Mouse (Mus musculus): Measurements from ENCODE around the gene Ppp1r32. TPM values are rescaled to one million over a fixed set of nuclear protein-coding genes. Genes with fewer than 3 reads are reported as not detected.
A peak's percentile ranks its signal among the peaks of the same experiment; 100 is the strongest.

Ppp1r32 gene
- polyA plus RNA-seq, 1 experiment: 398 TPM

DNA sequence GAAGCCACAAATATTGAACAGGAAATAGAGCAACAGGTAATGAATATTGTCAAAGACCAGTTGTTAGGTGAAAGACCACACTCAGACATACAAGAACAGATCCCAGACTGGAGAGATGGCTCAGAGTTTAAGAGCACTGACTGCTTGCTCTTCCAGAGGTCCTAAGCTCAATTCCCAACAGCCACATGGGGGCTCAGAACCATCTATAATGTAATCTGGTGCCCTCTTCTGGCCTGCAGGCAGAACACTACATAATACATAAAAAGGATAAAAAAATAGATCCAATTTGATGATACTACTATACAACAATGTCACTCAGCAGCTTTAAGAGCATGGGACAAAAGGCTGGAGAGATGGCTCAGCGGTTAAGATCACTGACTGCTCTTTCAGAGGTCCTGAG is 37.6 kb upstream of the Ppp1r32 start:
- Histone ChIP-seq H3K4me3 (ENCODE audit: control insufficient read depth, low read depth, low read length) (no peak overlapping the region; the same call in 1 of the 2 replicates), H3K27me3 (ENCODE audit: control insufficient read depth, insufficient read depth, low read length) (no peaks in the 10 kb centered on the region), H3K27ac (ENCODE audit: control insufficient read depth, insufficient read depth, low read depth, low read length) (no peak overlapping the region), H3K36me3 (ENCODE audit: control insufficient read depth, insufficient read depth, low read length) (peaks cover 3% of the 10 kb centered on the region; the same call in 1 of the 2 replicates), H3K4me1 (ENCODE audit: control insufficient read depth, insufficient read depth, low read length) (no peaks in the 10 kb centered on the region; the same call in 1 of the 2 replicates)
- TF ChIP-seq CTCF (IDR thresholded peaks at IDR 0.05; ENCODE audit: control insufficient read depth, insufficient read depth, insufficient replicate concordance, low read depth, low read length): no peak
- no peak for TF ChIP-seq POLR2A (IDR thresholded peaks at IDR 0.05; ENCODE audit: control insufficient read depth, low read depth, low read length)

DNA sequence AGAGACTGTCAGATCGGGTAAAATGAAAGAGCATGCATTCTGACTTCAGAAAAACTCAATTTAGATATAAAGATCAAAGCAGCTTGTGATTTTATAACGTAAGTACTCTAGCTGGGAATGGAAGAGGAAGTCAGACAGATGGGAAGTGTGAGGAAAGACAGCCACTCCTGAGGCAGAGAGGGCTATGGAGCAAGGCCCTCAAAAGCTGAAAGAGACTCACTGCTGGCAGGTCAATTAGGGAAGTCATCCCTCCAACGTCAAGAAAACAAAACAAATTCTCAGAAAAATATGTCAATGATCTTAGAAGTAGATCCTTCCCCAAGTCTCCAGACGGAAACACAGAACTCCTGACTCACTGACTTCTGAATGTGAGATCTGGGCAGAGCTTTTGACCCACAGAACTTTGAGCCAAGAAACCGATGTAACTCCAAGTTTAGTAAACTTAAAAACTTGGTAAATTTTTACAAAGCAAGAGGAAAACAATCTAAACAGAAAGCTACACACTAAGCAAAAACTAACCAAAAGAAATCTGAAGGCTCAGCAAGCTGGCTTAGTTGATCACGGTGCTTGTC is 28.1 kb upstream of the Ppp1r32 start:
- Histone ChIP-seq H3K4me1 (ENCODE audit: control insufficient read depth, insufficient read depth, low read length) (no peaks in the 10 kb centered on the region), H3K27me3 (ENCODE audit: control insufficient read depth, insufficient read depth, low read length) (no peaks in the 10 kb centered on the region), H3K4me3 (ENCODE audit: control insufficient read depth, low read depth, low read length) (no peak overlapping the region), H3K36me3 (ENCODE audit: control insufficient read depth, insufficient read depth, low read length) (peaks cover 1% of the 10 kb centered on the region; the same call in 1 of the 2 replicates), H3K27ac (ENCODE audit: control insufficient read depth, insufficient read depth, low read depth, low read length) (no peak overlapping the region)
- TF ChIP-seq CTCF (IDR thresholded peaks at IDR 0.05; ENCODE audit: control insufficient read depth, insufficient read depth, insufficient replicate concordance, low read depth, low read length): no peak
- no peak for TF ChIP-seq POLR2A (IDR thresholded peaks at IDR 0.05; ENCODE audit: control insufficient read depth, low read depth, low read length)

DNA sequence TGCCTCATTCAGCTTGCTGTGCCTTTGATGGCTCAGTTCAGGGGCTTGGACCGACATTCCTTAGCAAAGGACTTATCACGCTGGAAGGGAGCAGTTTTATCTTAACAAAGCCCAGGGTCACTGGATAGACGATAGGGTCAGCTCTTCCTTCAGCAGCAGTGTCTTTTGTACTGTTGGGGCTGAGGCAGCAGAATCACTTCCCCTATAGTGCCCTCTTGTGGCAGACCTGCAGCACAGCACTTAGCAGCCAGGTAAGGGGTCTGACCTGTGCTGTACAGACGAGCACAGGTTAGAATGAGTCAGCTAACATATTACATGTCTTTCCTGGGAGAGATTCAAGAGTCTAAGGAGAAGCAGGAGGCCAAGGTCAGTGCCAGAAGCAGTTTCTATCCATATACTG is 19.8 kb upstream of the Ppp1r32 start:
- H3K36me3 ChIP-seq (ENCODE audit: control insufficient read depth, insufficient read depth, low read length): peaks cover 2% of the 10 kb centered on the region; the same call in 1 of the 2 replicates
- H3K27ac ChIP-seq (ENCODE audit: control insufficient read depth, insufficient read depth, low read depth, low read length): no peak overlapping the region
- no peak overlapping the region for H3K4me3 ChIP-seq (ENCODE audit: control insufficient read depth, low read depth, low read length)
- TF ChIP-seq CTCF (IDR thresholded peaks at IDR 0.05; ENCODE audit: control insufficient read depth, insufficient read depth, insufficient replicate concordance, low read depth, low read length) (peak; percentile 92; the same call in 1 of the 2 replicates), POLR2A (IDR thresholded peaks at IDR 0.05; ENCODE audit: control insufficient read depth, low read depth, low read length) (no peak)
- no peaks in the 10 kb centered on the region for H3K4me1 ChIP-seq (ENCODE audit: control insufficient read depth, insufficient read depth, low read length)
- H3K27me3 ChIP-seq (ENCODE audit: control insufficient read depth, insufficient read depth, low read length): no peaks in the 10 kb centered on the region

DNA sequence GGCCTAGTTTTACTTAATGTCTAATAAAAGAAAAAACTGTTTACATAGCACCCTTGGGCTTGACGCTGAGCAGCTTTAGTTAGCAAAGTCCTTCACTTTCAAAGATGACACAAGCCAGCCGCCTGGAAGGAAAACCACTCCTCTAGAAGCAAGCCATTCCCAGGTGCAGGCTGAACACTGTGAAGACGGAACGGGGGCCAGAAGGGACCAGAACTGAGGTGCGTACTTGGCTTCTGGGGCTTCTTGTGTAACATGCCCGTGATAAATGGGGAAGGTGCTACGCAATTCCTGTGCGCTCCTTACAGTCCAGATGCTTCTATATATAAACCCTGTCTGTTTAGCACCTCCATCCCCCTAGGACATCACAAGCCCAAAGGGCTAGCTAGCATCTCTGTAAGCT is 17.9 kb upstream of the Ppp1r32 start:
- no peak overlapping the region for H3K27ac ChIP-seq (ENCODE audit: control insufficient read depth, insufficient read depth, low read depth, low read length)
- TF ChIP-seq CTCF (IDR thresholded peaks at IDR 0.05; ENCODE audit: control insufficient read depth, insufficient read depth, insufficient replicate concordance, low read depth, low read length): no peak
- TF ChIP-seq POLR2A (IDR thresholded peaks at IDR 0.05; ENCODE audit: control insufficient read depth, low read depth, low read length): no peak
- H3K36me3 ChIP-seq (ENCODE audit: control insufficient read depth, insufficient read depth, low read length): peaks cover 2% of the 10 kb centered on the region; the same call in 1 of the 2 replicates
- H3K4me3 ChIP-seq (ENCODE audit: control insufficient read depth, low read depth, low read length): no peak overlapping the region
- H3K27me3 ChIP-seq (ENCODE audit: control insufficient read depth, insufficient read depth, low read length): no peaks in the 10 kb centered on the region
- H3K4me1 ChIP-seq (ENCODE audit: control insufficient read depth, insufficient read depth, low read length): no peaks in the 10 kb centered on the region

DNA sequence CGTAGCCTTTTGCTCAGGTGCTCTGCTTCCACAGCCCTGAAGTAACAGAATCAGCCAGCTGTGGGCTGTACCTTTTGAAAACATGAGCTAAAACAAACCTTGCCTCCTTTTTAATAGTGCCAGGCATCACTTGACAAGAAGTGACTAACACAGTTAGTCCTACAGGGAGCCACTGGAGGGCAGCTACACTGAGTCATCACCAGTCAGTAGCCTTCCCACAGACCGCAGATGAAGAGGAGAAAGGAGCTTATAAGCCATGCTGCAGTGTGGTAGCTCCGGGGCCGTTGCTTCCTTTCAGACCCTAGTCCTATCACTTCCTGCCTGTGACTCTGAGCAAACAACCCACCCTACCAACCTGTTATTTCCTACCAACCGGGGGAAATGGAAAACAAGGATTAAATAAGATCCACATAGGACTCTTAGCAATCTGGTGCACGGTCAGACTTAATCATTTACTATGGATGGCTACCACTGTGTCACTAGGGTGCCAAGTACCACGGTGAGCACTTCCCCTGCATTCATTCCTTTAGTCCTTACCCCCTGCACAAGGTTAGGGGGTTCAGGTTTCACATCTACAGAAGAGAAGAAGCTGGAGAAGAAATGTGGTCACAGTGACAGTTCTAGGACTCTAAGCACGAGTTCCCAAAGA is 14.9 kb upstream of the Ppp1r32 start:
- Histone ChIP-seq H3K27ac (ENCODE audit: control insufficient read depth, insufficient read depth, low read depth, low read length) (no peak overlapping the region), H3K4me1 (ENCODE audit: control insufficient read depth, insufficient read depth, low read length) (no peaks in the 10 kb centered on the region), H3K27me3 (ENCODE audit: control insufficient read depth, insufficient read depth, low read length) (no peaks in the 10 kb centered on the region), H3K36me3 (ENCODE audit: control insufficient read depth, insufficient read depth, low read length) (no peaks in the 10 kb centered on the region), H3K4me3 (ENCODE audit: control insufficient read depth, low read depth, low read length) (no peak overlapping the region)
- TF ChIP-seq CTCF (IDR thresholded peaks at IDR 0.05; ENCODE audit: control insufficient read depth, insufficient read depth, insufficient replicate concordance, low read depth, low read length) (no peak), POLR2A (IDR thresholded peaks at IDR 0.05; ENCODE audit: control insufficient read depth, low read depth, low read length) (no peak)

DNA sequence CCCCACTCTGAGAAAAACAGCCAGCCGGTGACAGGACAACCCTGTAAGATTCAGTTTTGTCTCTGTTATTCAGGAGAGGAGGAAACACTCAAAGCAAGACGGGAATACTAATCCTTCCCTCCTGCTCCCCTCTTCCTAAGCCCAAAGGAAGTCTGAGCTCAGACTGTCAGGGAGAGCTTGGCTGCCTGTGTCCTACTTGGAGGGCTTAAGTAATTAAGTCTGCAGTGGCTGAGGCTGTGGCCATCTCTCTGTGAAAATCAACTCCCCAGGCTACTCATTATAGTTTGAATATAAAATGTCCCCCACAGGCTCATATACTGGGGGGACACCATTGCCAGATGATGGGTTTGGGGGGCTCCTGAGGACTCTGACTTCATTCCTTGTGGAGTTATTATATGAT is 14.2 kb upstream of the Ppp1r32 start:
- TF ChIP-seq CTCF (IDR thresholded peaks at IDR 0.05; ENCODE audit: control insufficient read depth, insufficient read depth, insufficient replicate concordance, low read depth, low read length): no peak
- no peak for TF ChIP-seq POLR2A (IDR thresholded peaks at IDR 0.05; ENCODE audit: control insufficient read depth, low read depth, low read length)
- Histone ChIP-seq H3K36me3 (ENCODE audit: control insufficient read depth, insufficient read depth, low read length) (no peaks in the 10 kb centered on the region), H3K27me3 (ENCODE audit: control insufficient read depth, insufficient read depth, low read length) (no peaks in the 10 kb centered on the region), H3K4me3 (ENCODE audit: control insufficient read depth, low read depth, low read length) (no peak overlapping the region), H3K27ac (ENCODE audit: control insufficient read depth, insufficient read depth, low read depth, low read length) (no peak overlapping the region), H3K4me1 (ENCODE audit: control insufficient read depth, insufficient read depth, low read length) (no peaks in the 10 kb centered on the region)

DNA sequence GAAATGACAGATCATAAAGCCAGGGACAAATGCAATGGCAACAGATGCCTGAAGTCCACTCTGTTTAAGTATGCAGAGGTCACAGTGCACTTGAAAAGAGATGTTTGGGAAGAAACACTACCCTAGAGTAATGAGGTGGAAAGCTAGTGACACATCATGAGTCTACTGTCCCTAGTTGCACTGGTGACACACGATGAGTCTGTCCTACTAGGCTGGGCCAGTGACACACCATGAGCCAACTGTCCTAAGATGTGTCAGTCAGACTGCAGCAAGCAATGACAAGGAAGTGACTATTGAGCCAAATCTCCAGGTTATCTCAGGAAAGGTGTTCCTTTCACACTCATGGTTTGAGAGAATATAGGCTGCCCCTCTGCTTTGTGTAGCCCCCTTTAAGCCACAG is 12.9 kb upstream of the Ppp1r32 start:
- H3K4me3 ChIP-seq (ENCODE audit: control insufficient read depth, low read depth, low read length): no peak overlapping the region
- TF ChIP-seq POLR2A (IDR thresholded peaks at IDR 0.05; ENCODE audit: control insufficient read depth, low read depth, low read length) (no peak), CTCF (IDR thresholded peaks at IDR 0.05; ENCODE audit: control insufficient read depth, insufficient read depth, insufficient replicate concordance, low read depth, low read length) (no peak)
- H3K27ac ChIP-seq (ENCODE audit: control insufficient read depth, insufficient read depth, low read depth, low read length): no peak overlapping the region
- no peaks in the 10 kb centered on the region for H3K4me1 ChIP-seq (ENCODE audit: control insufficient read depth, insufficient read depth, low read length)
- H3K36me3 ChIP-seq (ENCODE audit: control insufficient read depth, insufficient read depth, low read length): no peaks in the 10 kb centered on the region
- H3K27me3 ChIP-seq (ENCODE audit: control insufficient read depth, insufficient read depth, low read length): no peaks in the 10 kb centered on the region

Data from testis, adult 2 months (tissue).